Mouse (Mus musculus) thymus, adult 2 months (tissue): ENCODE data around the gene Triobp. TPM values are rescaled to one million over a fixed set of nuclear protein-coding genes. Genes with fewer than 3 reads are reported as not detected.
A peak's percentile ranks its signal among the peaks of the same experiment; 100 is the strongest.

ENCODE experiments used
- DNase-seq: peaks from one replicate; pipeline ENCODE4 v3.0.0; 2021
- H3K27ac ChIP-seq: fragments of 200-500 bp; 2 replicates; pipeline ENCODE4 v1.5.1; 2012; ENCODE audit warnings: low read length, control low read depth; ENCODE audit not compliant: control insufficient read depth, insufficient read depth
- H3K27me3 ChIP-seq: fragments of 200-500 bp; 2 replicates; pipeline ENCODE4 v1.6.1; 2012; ENCODE audit warnings: mild to moderate bottlenecking, low read length, moderate library complexity, mixed read lengths; ENCODE audit not compliant: control insufficient read depth, insufficient read depth
- H3K36me3 ChIP-seq: fragments of 200-500 bp; 2 replicates; pipeline ENCODE4 v1.6.1; 2012; ENCODE audit warnings: mild to moderate bottlenecking, low read length, moderate library complexity; ENCODE audit not compliant: control insufficient read depth, insufficient read depth
- H3K4me1 ChIP-seq: fragments of 200-500 bp; replicated peaks from 2 replicates; pipeline ENCODE4 v1.6.1; 2012; ENCODE audit warnings: low read length; ENCODE audit not compliant: control insufficient read depth, insufficient read depth
- H3K4me3 ChIP-seq: fragments of 200-500 bp; 2 replicates; pipeline ENCODE4 v1.5.1; 2012; ENCODE audit warnings: mild to moderate bottlenecking, low read length, control low read depth, moderate library complexity; ENCODE audit not compliant: control insufficient read depth, insufficient read depth
- CTCF ChIP-seq: fragments of 200-500 bp; IDR thresholded peaks from 2 replicates; pipeline ENCODE4 v1.5.1; 2012; ENCODE audit warnings: mild to moderate bottlenecking, control low read depth, low read length, moderate library complexity, borderline replicate concordance; ENCODE audit not compliant: control insufficient read depth, poor library complexity, insufficient read depth; ENCODE audit errors: extremely low read depth
- POLR2A ChIP-seq: fragments of 200-500 bp; IDR thresholded peaks from 2 replicates; pipeline ENCODE4 v1.6.1; 2012; ENCODE audit warnings: mild to moderate bottlenecking, low read length, control low read depth, moderate library complexity; ENCODE audit not compliant: control insufficient read depth, poor library complexity, insufficient read depth; ENCODE audit errors: extremely low read depth
- WGBS: fragments of 180-500 bp; shearing (Covaris S2); methylation state at CpG from one replicate; pipeline ENCODE4 v1.1.7; 2018; 5-methylcytosine and 5-hydroxymethylcytosine counted together
- polyA plus RNA-seq: library from polyadenylated mRNA; depleted of rRNA; stranded (reverse); fragments of >200 nt; gene quantifications from 2 replicates; pipeline ENCODE4 v1.2.3, GENCODE M21; 2012

The Triobp gene
- polyA plus RNA-seq, 1 experiment: 52.2 TPM

DNA sequence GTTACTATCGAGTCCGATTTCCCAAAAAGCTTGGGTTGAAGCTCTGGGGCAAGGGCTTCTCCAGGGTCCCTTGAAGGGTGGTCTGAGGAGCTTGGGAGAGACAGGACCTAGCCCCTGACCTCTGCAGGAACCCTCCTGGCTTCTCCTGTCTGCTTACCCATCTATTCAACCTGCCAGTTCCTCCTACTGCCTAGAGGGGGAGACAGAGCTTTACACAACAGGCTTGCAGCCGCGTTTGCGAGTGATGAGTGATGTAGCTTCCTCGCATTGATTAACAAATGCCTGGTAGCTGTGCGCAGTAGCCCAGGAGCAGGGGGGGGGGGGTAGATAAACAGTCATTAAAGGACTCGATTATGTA is 31.9 kb upstream of the Triobp start:
- no peaks in the 10 kb centered on the region for H3K36me3 ChIP-seq
- H3K27ac ChIP-seq: no peak overlapping the region
- no peaks in the 10 kb centered on the region for H3K27me3 ChIP-seq
- 7% methylated on average over 8 of the region's 8 CpGs for WGBS
- no peak; the same call in 1 of the 2 replicates for TF ChIP-seq CTCF
- TF ChIP-seq POLR2A: no peak
- H3K4me3 ChIP-seq: no peak overlapping the region
- H3K4me1 ChIP-seq: peaks cover 30% of the 10 kb centered on the region
- DNase-seq: peak; percentile 82

DNA sequence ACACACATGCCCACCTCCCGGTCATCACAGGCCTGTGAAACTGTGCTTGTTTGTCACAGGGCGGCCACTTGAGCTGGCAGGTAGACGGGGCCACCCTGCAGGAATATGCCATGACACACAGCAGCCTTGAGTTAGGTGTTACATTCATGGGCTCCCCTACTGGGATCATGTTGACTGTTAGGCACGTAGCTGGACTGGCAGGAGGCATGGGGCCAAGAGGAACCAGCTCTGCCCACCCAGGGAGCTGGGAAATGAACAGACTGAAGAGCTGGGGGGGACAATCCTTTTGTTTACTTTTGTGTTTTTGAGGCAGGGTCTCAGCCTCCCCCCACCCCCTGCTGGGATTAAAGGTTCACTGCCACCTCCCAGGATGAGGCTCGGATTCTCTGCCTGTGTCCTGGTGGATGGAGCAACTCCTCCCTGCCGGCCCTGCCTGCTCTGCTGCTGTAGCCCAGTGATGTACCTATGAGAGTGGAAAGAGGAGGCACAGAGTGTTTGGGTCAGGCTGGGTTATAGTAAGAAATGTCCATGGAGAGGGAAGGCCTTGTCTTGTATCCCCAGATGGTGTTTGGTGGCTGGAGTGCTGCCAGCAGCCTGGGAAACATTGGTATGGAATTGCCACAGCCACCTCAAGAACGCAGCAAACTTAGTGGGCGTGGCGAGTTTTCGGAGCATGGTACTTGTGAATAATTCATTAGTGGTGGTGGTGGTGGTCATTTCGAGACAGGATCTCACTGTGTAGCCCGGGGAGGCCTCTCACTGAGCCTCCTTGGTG is 31.3 kb upstream of the Triobp start:
- no peak for DNase-seq
- peaks cover 30% of the 10 kb centered on the region for H3K4me1 ChIP-seq
- no peaks in the 10 kb centered on the region for H3K36me3 ChIP-seq
- no peaks in the 10 kb centered on the region for H3K27me3 ChIP-seq
- TF ChIP-seq POLR2A: no peak
- peak; percentile 33; the same call in 1 of the 2 replicates for TF ChIP-seq CTCF
- 87% methylated on average over 12 of the region's 12 CpGs for WGBS
- H3K27ac ChIP-seq: no peak overlapping the region
- H3K4me3 ChIP-seq: no peak overlapping the region

DNA sequence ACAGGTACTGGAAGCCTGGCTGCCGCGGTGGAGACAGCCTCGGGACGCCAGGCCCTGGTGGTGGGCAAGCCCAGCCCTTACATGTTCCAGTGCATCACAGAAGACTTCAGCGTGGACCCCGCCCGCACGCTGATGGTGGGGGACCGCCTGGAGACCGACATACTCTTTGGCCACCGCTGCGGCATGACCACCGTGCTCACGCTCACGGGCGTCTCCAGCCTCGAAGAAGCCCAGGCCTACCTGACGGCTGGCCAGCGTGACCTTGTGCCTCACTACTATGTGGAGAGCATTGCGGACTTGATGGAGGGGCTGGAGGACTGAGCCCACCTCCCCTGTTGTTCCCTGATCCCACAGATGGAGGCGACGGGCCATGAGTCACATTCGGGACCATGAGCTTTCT is 29.4 kb upstream of the Triobp start:
- H3K27ac ChIP-seq: no peak overlapping the region
- peaks cover 42% of the 10 kb centered on the region for H3K4me1 ChIP-seq
- 96% methylated on average over 23 of the region's 23 CpGs for WGBS
- no peaks in the 10 kb centered on the region for H3K36me3 ChIP-seq
- no peak overlapping the region for H3K4me3 ChIP-seq
- no peaks in the 10 kb centered on the region for H3K27me3 ChIP-seq
- no peak for DNase-seq
- TF ChIP-seq POLR2A (no peak), CTCF (no peak)

DNA sequence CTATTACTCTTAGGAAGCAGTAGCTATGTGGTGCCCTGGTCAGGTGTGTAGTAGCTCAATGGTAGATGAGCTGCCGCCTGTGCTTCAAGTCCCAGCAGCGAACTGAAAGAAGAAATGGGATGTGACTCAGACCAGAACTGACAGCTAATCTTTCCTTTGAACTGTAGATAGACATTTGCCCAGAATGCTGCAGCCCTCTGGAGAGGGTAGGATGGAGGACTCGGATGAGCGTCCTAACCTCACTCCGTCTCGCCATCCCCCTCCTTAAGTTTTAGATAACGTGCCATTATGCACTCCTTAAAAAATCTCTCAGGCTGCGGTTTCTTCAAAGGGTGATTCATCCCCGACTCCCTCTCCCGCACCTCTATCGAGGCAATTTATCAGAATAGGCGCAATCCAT is 27.6 kb upstream of the Triobp start:
- no peak for DNase-seq
- H3K4me1 ChIP-seq: peaks cover 45% of the 10 kb centered on the region
- H3K4me3 ChIP-seq: no peak overlapping the region
- no peaks in the 10 kb centered on the region for H3K27me3 ChIP-seq
- H3K36me3 ChIP-seq: no peaks in the 10 kb centered on the region
- no peak overlapping the region for H3K27ac ChIP-seq
- TF ChIP-seq POLR2A (no peak), CTCF (no peak)
- 91% methylated on average over 12 of the region's 12 CpGs for whole genome bisulfite sequencing

DNA sequence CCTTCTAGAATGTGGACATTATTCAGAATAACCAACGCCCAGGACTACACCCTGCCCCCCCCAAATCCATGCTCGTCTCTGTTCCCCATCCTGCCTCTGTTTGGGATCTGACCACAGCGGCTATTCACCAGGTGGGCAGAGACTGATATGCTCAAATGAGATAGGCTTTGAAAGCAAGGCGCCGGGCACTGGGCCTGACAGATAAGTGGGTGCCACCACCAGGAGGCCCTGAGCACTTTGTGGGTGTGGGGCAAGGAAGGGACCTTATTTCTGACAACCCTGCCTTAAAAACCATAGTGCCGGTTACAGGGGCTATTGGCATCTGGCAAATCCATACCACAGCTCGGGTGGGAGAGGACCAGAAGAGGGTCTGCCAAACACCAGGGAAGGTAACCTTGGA is 24.8 kb upstream of the Triobp start:
- no peak for DNase-seq
- H3K4me3 ChIP-seq: no peak overlapping the region
- WGBS: 39% methylated on average over 7 of the region's 7 CpGs
- TF ChIP-seq POLR2A: no peak
- no peaks in the 10 kb centered on the region for H3K36me3 ChIP-seq
- H3K27me3 ChIP-seq: no peaks in the 10 kb centered on the region
- peak overlapping the region; percentile 71; the same call in 1 of the 2 replicates for H3K27ac ChIP-seq
- H3K4me1 ChIP-seq: peaks cover 55% of the 10 kb centered on the region

DNA sequence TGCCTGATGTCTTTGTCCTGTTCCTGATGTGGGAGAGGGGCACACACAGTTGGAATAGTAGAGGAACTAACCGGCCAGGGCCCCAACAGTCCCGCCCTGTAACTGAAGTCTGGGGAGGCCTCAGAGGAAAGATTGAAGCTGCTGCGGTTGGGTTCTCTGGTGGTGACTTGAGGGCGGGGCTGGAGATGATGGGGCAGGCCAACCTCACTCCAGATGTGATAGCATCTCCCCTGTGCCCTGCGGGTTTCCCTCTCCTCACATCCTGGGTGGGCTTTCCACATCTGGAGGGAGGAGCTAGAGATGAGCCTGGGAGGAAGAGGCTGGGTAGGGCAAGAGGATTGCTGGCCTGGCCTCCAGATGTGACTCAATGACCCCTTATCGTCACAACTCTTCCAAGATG is 23.9 kb upstream of the Triobp start:
- H3K4me3 ChIP-seq: no peak overlapping the region
- H3K36me3 ChIP-seq: no peaks in the 10 kb centered on the region
- H3K4me1 ChIP-seq: peaks cover 59% of the 10 kb centered on the region
- WGBS: 4% methylated on average over 6 of the region's 6 CpGs
- DNase-seq: peak; percentile 76
- no peaks in the 10 kb centered on the region for H3K27me3 ChIP-seq
- H3K27ac ChIP-seq: peak overlapping the region; percentile 71
- TF ChIP-seq POLR2A (peak; percentile 32; the same call in 1 of the 2 replicates), CTCF (no peak)
